Mouse (Mus musculus) cerebellum, postnatal 14 days (tissue): ENCODE measurements at regions not wholly inside any gene's neighbourhood (a gene's known extent, or its start where the extent isn't known, plus 50 kb on each side); places are given as distances from the start of the nearest gene placed in this dataset.
A peak's percentile ranks its signal among the peaks of the same experiment; 100 is the strongest.

Experiments
- DNase-seq, 2 experiments: peaks; one replicate each; pipeline ENCODE4 v3.0.0; 2021; ENCODE audit warnings: mixed read lengths in 2 of 2

DNA sequence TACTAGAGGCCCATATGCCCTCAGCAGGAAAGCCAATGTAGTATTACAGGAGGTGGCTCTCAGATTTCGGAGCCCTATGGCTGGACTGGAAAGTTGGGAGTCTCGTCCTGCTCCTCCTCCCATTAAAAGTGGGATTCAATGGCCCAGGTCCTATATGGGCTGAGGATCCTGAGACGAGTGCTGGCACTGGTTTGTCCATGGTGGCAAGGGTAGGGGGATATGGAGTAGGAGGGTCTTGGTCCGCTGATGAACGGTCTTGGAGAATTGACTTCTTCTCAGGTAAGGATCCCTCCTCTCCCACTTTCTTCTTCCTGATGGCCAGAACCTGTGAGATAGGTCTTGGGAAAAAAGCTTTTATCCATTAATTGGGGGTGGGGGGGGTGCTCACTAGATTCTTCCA is 522.2 kb upstream of the Slc5a7 start:
- DNase-seq = no peak

DNA sequence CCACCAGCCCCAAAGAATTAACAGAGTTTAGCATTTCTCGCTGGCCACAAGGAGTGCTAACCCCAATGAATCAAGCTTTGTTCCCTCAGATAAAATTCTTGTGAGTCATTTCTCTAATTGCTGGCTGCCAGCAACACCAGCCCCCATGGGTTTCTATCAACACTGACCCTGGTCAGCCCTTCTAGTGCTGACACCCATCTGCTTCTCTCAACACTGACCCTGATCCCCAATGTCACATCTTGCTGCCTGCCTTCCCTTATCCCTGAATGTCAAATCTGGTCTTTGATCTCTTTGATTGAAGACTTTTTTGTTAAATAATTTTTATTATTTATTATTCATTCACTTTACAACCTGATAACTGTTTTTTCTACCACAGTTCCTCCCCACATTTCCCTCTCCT is 554.8 kb upstream of the Slc5a7 start:
- no peak for DNase-seq

DNA sequence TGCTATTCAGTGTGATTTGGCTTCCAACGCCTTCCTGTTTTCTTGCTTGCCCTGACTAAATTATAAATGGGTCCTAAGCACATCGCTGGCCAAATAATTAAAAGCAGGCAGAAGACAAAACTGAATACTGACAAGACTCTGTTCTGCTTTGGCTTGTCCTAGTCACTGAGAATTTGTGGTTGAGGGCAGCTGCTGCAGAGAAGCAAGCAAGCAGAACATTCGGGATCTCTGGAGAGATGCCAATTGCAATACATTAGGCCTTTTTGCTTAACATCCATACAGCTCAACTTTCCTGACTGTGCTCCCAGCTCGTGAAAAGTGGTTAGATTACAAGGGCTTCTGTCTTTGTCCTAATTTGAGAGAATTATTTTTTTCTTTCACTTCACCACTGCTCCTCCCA is 549.0 kb upstream of the St6gal2 start:
- DNase-seq = peak; percentile 2 to 7

GRCm38 (mm10) chr17:54929181-54929715 is 515.9 kb upstream of the St6gal2 start:
- no peak for DNase-seq

GRCm38 (mm10) chr17:54943380-54944047 is 501.7 kb upstream of the St6gal2 start:
- DNase-seq = peak in 1 of 2 experiments; percentile 6

DNA sequence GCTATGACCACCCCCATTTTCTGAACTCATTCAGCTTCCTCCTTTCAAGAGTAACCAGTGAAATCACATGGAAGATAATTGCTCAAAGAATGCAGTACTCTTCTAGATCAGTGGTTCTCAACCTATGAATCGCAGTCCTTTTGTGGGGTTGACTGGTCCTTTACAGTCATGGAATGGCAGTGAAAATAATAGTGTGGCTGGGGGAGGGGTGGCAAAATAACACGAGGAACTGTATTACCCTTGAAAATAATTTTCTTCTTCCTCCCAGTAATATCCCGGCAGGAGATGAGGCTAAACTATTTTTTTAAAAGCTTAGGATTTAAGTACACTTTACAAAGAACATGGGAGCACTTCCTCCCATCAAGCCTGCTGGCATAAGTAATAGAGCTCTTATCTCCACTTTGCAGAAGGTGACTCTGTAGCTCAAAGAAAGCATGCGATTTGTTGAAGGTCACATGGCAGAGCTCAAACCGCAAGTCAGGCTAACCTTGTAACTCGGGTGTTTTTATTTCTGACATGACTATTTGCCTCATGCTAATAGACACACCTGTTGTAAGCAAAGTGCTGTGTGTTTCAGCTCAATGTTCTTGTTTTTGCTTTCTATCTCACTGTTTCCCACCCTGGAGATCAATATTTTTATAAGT is 500.8 kb upstream of the St6gal2 start:
- DNase-seq = no peak
